Mouse (Mus musculus): ENCODE measurements at regions not wholly inside any gene's neighbourhood (a gene's known extent, or its start where the extent isn't known, plus 50 kb on each side); places are given as distances from the start of the nearest gene placed in this dataset.

DNA sequence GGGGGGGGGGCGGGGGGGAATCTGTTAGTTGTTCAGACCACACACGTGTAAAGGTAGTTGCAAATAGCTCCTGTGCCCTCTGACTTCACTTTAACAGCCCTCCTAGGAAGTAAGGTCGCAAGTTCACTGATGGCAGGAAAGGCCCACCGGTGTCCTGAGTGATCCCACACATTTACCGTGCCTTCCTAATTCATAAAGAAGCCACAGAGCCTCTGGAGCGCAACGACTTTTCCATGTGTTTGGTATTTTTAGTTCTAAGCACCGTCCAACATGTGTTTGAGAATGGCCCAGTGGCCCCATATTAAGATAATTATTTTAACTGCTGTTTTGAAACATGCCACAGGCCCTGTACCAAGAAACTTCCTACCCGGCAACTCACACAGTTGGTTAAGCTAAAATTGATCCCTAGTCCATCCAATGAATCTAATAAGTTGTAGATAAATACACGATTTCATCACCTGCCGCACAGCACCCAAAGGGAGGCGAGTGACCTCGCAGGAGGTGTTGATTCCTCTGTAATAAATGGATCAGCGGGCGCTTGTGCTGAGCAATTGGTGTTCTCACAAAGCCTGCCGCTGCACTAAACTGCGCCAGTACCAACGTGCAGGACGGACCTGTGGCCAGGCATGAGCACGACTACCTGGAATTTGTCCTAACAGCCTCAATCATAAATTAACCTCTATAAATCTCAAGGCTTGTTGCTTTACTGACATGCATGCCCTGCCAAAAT is 198.9 kb downstream of the Pax1 start:
- no peak for DNase-seq
- intact Hi-C loops (cut with DNase I), result no loop called here

DNA sequence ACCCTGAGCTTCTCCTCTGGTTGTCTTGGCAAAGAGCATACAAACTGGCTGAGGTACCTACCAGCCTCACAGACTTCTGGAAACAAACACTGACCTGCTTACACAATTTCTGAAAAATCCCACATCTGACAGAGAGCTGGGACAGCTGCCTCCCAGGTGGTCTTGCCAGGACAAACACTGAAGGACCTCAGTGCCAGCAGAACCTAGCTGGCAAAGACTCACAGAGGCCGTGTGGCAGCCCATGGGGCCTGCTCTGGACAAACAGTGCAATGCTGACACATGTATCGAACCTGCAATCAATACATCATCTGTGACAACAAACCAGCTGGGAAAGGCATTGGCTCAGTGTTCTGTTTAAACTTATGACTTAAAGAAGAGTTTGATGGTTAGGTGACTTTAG is 167.4 kb downstream of the Pax1 start:
- intact Hi-C loops (cut with DNase I), result no loop called here
- no peak for DNase-seq

DNA sequence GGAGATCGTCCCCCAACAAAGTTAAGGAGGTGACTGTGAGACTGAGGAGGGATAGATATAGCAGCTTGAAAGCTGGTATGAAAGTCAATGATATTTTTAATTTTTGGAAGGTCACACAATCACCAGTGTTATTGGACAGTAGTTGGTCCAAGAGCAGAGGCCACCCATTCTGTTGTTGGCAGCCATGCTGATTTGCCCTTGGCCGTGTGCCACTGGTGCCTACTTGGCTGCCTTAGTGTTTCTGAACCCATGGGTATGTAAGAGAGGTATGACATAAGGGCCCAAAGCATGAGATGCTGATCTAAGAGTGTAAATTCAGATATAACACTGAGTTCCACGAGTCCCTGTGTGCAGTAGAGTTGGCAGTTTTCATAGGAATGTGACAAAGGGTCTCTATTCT is 153.7 kb downstream of the Pax1 start:
- intact Hi-C loops (cut with DNase I), result no loop called here
- DNase-seq, result no peak

DNA sequence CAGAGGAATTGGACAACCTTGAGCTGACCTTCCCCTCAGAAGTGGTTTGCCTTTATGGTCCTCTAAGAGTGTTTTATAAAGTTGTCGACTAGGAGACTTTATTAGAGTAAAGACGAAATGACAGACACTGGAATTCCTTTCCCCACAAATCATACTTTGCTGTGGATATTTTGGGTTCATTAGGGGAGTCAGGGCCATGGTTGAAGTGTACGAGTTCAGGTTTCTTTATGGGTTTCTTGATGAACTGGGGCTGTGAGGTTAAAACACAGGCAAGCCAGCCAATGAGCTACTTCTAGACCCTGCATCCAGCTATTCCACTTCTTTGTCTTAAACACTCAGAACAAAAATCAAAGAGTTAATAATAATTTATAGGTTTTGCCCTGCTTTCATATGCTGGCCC is 153.0 kb downstream of the Pax1 start:
- no peak for DNase-seq
- intact Hi-C loops (cut with DNase I), result no loop called here

DNA sequence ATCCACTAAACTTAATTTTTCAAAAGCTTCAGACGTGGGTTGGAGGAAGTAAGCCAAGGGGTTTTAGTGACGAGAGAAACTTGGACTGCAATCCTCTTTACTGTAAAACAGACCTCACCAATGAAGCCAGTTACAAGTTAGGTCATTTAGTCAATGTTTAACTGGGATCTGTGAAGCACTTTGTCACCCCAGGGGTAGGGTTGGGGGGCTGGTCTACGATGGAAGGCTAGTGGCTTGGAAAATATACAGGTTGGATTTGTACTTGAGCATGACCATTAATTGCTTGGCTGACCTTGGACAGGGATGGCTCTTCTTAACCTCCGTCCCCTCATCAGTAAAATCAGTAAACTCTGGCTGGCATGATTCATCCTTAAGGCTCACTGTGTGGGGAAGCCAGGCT is 142.2 kb downstream of the Pax1 start:
- intact Hi-C loops (cut with DNase I), result no loop called here
- DNase-seq, result no peak

DNA sequence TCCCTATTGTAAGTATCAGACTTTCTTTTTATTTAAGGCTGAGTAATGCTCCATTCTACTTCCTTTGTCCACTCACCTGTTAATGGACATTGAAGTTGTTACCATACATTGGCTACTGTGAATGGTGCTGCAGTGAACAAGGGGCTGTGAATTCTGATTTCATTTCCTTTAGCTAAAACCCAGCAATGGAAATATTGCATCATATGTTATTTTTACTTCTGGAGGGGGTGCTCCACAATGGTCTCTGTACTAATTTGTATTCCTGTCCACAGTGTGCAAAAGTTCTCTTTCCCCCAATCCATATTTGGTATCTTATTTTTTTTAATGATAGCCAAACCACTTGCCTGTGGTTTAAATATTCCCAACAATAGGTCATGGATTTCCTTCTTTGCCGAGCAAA is 137.0 kb downstream of the Pax1 start:
- intact Hi-C loops (cut with DNase I), result no loop called here
- no peak for DNase-seq

DNA sequence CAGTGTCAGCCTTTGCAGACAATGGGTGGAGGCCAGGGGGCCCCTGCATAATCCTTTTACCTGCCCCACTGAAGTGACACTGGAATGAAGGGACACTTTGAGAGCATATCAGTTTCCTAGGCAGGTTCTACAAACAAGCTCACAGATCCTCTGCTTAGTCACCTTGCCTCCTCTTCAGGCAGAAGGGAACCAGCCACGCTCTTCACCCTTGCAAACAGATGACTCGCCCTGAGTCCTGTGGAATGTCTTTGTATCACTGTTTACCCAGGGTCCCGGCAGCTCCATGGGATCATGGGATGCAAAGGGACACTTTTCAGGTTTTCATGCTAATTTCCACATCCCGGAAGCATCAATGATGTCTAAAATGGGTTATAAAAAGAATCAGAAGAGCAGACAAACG is 94.2 kb downstream of the Pax1 start:
- intact Hi-C loops (cut with DNase I), result no loop called here
- no peak for DNase-seq

DNA sequence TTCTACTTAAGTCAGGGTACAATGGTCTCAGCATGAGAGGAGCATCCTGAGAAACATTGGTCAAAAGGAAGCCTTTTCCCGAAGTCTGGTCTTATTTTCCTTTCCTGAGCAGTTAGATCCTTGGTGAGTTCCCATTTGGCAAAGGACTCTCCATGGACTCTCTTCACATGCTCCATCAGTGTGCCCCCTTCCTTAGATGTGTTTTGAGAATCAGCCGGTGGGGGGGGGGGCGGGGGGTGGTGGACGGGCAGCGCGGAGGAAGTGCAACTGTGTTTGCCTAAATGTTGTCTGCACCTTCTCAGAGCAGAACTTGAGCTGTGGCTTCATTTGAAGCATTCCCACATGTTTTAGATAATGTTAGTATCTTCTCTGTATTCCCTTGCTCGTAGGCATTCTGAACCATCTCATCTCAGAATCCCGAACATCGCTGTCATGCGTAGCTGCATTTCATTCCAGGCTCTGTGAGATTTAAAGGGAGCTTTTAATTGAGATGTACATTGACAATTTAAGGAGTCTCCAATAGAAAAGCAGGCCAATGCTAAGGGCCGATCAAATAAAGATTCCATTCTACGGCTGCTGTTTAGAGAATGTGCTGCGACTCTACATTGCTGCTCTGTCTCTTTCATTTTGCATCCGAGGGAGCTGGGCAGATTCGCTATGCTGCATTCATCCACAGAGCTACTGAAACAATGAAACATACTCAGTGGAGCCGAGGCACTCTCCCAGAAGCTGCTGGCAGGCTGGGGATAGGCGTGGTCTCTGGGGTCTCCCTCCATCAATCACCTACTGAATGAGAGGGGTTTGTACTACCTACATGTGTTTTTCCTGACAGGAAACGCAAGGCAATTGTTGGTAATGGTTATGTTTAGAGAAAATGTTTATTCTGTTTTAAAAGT is 92.9 kb downstream of the Pax1 start:
- DNase-seq, result no peak

More for the DNA sequence above, 92.9 kb downstream of the Pax1 start:
- intact Hi-C loops (cut with DNase I), result no loop called here

Data from gastrocnemius, postnatal 36 days (tissue).